Mouse (Mus musculus) hindbrain, postnatal 0 days (tissue): ENCODE measurements around the gene Dlg2. TPM values are rescaled to one million over a fixed set of nuclear protein-coding genes. Genes with fewer than 3 reads are reported as not detected.

Source experiments
- ATAC-seq: fragments of 200-750 bp; cut with Nextera tagmentation; 2 replicates; pipeline ENCODE4 v1.8.0; 2017; ENCODE audit warnings: mild to moderate bottlenecking, moderate TSS enrichment, moderate library complexity
- DNase-seq: peaks from one replicate; pipeline ENCODE4 v3.0.0-alpha.2; 2015; ENCODE audit warnings: low spot score
- H3K27ac ChIP-seq: fragments of 300-500 bp; sonication (generic); 2 replicates; pipeline ENCODE4 v1.5.1; 2014; ENCODE audit warnings: mild to moderate bottlenecking
- H3K27me3 ChIP-seq: fragments of 300-500 bp; sonication (generic); 2 replicates; pipeline ENCODE4 v1.6.1; 2014; ENCODE audit warnings: low read length, mixed read lengths; ENCODE audit not compliant: insufficient read depth
- H3K36me3 ChIP-seq: fragments of 300-500 bp; sonication (generic); 2 replicates; pipeline ENCODE4 v1.6.1; 2014; ENCODE audit warnings: low read length, mixed read lengths; ENCODE audit not compliant: insufficient read depth
- H3K4me1 ChIP-seq: fragments of 300-500 bp; sonication (generic); 2 replicates; pipeline ENCODE4 v1.6.1; 2014; ENCODE audit warnings: antibody characterized with exemption, low read length, mixed read lengths; ENCODE audit not compliant: insufficient read depth
- H3K4me2 ChIP-seq: fragments of 300-500 bp; sonication (generic); 2 replicates; pipeline ENCODE4 v1.6.1; 2014; ENCODE audit warnings: low read depth, mild to moderate bottlenecking, low read length, moderate library complexity, mixed read lengths
- H3K4me3 ChIP-seq: fragments of 300-500 bp; sonication (generic); 2 replicates; pipeline ENCODE4 v1.5.1; 2014; ENCODE audit warnings: low read length
- H3K9ac ChIP-seq: fragments of 300-500 bp; sonication (generic); replicated peaks from 2 replicates; pipeline ENCODE4 v1.6.1; 2014; ENCODE audit warnings: mild to moderate bottlenecking, low read length, moderate library complexity, mixed read lengths
- H3K9me3 ChIP-seq: fragments of 300-500 bp; sonication (generic); 2 replicates; pipeline ENCODE4 v1.6.1; 2016; ENCODE audit warnings: low read length, mixed read lengths
- CTCF ChIP-seq: IDR thresholded peaks from 2 replicates; pipeline ENCODE4 v1.5.1; 2016; ENCODE audit warnings: antibody characterized with exemption, control low read depth, low read depth
- WGBS: fragments of 180-500 bp; shearing (Covaris S2); extraction: QIAGEN DNeasy Blood & Tissue Kit; methylation state at CpG from one replicate; pipeline ENCODE4 v1.1.7; 2014; 5-methylcytosine and 5-hydroxymethylcytosine counted together
- polyA plus RNA-seq: library from polyadenylated mRNA; unstranded; fragments of >200 nt; fragmentation: Nextera tagmentation; extraction: Ambion mirVana; gene quantifications from 2 replicates; pipeline ENCODE4 v1.2.1, GENCODE M21; 2015
- total RNA-seq: library from RNA; depleted of rRNA; stranded (reverse); fragments of >200 nt; gene quantifications from 2 replicates; pipeline ENCODE4 v1.2.3, GENCODE M21; 2014

The Dlg2 gene
- total and polyA plus RNA-seq, 2 experiments from 2014 or later, result 20.4 to 113 TPM

GRCm38 (mm10) chr7:91570969-91571368 lies 1094.5 kb downstream of the Dlg2 start:
- peak; percentile 21; the same call in 1 of the 2 replicates for ATAC-seq
- Histone ChIP-seq H3K4me2 (no peak overlapping the region), H3K4me3 (no peak overlapping the region), H3K9me3 (no peaks in the 10 kb centered on the region), H3K27me3 (no peaks in the 10 kb centered on the region), H3K36me3 (no peaks in the 10 kb centered on the region), H3K27ac (no peak overlapping the region), H3K4me1 (peaks cover 2% of the 10 kb centered on the region; the same call in 1 of the 2 replicates), H3K9ac (no peak overlapping the region)
- 75% methylated on average over 2 of the region's 2 CpGs for WGBS
- peak; percentile 1 for DNase-seq
- no peak for TF ChIP-seq CTCF

GRCm38 (mm10) chr7:91572666-91573065 lies 1096.2 kb downstream of the Dlg2 start:
- DNase-seq (peak; percentile 61), ATAC-seq (peak; percentile 83)
- Histone ChIP-seq H3K9me3 (no peaks in the 10 kb centered on the region), H3K4me3 (no peak overlapping the region), H3K27me3 (no peaks in the 10 kb centered on the region), H3K9ac (no peak overlapping the region), H3K4me2 (no peak overlapping the region), H3K4me1 (peaks cover 2% of the 10 kb centered on the region; the same call in 1 of the 2 replicates), H3K36me3 (no peaks in the 10 kb centered on the region), H3K27ac (no peak overlapping the region)
- 48% methylated on average over 2 of the region's 2 CpGs for WGBS
- TF ChIP-seq CTCF, result no peak

GRCm38 (mm10) chr7:91573321-91573720 lies 1096.8 kb downstream of the Dlg2 start:
- no peak for ATAC-seq
- Histone ChIP-seq H3K4me2 (no peak overlapping the region), H3K4me1 (peaks cover 2% of the 10 kb centered on the region; the same call in 1 of the 2 replicates), H3K36me3 (no peaks in the 10 kb centered on the region), H3K9ac (no peak overlapping the region), H3K27ac (no peak overlapping the region), H3K4me3 (no peak overlapping the region), H3K9me3 (no peaks in the 10 kb centered on the region), H3K27me3 (no peaks in the 10 kb centered on the region)
- no peak for DNase-seq
- no peak for TF ChIP-seq CTCF

- Histone ChIP-seq H3K4me2 (no peak overlapping the region), H3K4me1 (peaks cover 2% of the 10 kb centered on the region; the same call in 1 of the 2 replicates), H3K9me3 (no peaks in the 10 kb centered on the region), H3K36me3 (no peaks in the 10 kb centered on the region), H3K9ac (no peak overlapping the region), H3K27me3 (no peaks in the 10 kb centered on the region), H3K4me3 (no peak overlapping the region), H3K27ac (no peak overlapping the region)
- ATAC-seq (no peak), DNase-seq (no peak)
- TF ChIP-seq CTCF, result no peak
- WGBS, result 75% methylated on average over 6 of the region's 6 CpGs
Observed at GRCm38 (mm10) chr7:91576216-91576615, 1099.7 kb downstream of the Dlg2 start.

- Histone ChIP-seq H3K4me3 (no peak overlapping the region), H3K9me3 (no peaks in the 10 kb centered on the region), H3K4me2 (no peak overlapping the region), H3K27me3 (no peaks in the 10 kb centered on the region), H3K9ac (no peak overlapping the region), H3K27ac (no peak overlapping the region), H3K36me3 (no peaks in the 10 kb centered on the region), H3K4me1 (no peaks in the 10 kb centered on the region)
- WGBS, result 62% methylated on average over 2 of the region's 2 CpGs
- DNase-seq (peak; percentile 26), ATAC-seq (0 out of 2 replicates have a peak, but pooled peaks have one; percentile 53)
- TF ChIP-seq CTCF, result peak; percentile 56
Observed at GRCm38 (mm10) chr7:91582203-91582602, 1105.7 kb downstream of the Dlg2 start.

- Histone ChIP-seq H3K4me3 (no peak overlapping the region), H3K27me3 (no peaks in the 10 kb centered on the region), H3K4me1 (no peaks in the 10 kb centered on the region), H3K27ac (no peak overlapping the region), H3K4me2 (no peak overlapping the region), H3K9ac (no peak overlapping the region), H3K36me3 (no peaks in the 10 kb centered on the region), H3K9me3 (no peaks in the 10 kb centered on the region)
- ATAC-seq, result no peak
- no peak for DNase-seq
- WGBS, result 53% methylated on average over 1 of the region's 1 CpGs
- no peak for TF ChIP-seq CTCF
Observed at GRCm38 (mm10) chr7:91583566-91583965, 1107.1 kb downstream of the Dlg2 start.

GRCm38 (mm10) chr7:91591261-91592170 lies 1115.0 kb downstream of the Dlg2 start:
- no peak overlapping the region for H3K9ac ChIP-seq
- DNase-seq, result no peak
- H3K4me3 ChIP-seq, result no peak overlapping the region
- H3K27ac ChIP-seq, result no peak overlapping the region
- H3K4me1 ChIP-seq, result no peaks in the 10 kb centered on the region
- H3K9me3 ChIP-seq, result no peaks in the 10 kb centered on the region
- H3K27me3 ChIP-seq, result no peaks in the 10 kb centered on the region
- no peak for TF ChIP-seq CTCF
- H3K4me2 ChIP-seq, result no peak overlapping the region
- WGBS, result 65% methylated on average over 5 of the region's 5 CpGs
- no peaks in the 10 kb centered on the region for H3K36me3 ChIP-seq
- no peak for ATAC-seq
